Mouse (Mus musculus) E14TG2a.4 (cell line): Measurements from ENCODE around the gene Gm29666.

ENCODE experiments used
- CTCF ChIP-seq: conservative IDR thresholded peaks from 2 replicates; pipeline ENCODE4 v1.5.1; 2014; ENCODE audit warnings: low read length
- NANOG ChIP-seq: IDR thresholded peaks from 2 replicates; pipeline ENCODE4 v1.6.1; 2014; ENCODE audit warnings: borderline replicate concordance, low read length, mixed read lengths
- POU5F1 ChIP-seq: IDR thresholded peaks from 2 replicates; pipeline ENCODE4 v1.6.1; 2014; ENCODE audit warnings: low read length, borderline replicate concordance

DNA sequence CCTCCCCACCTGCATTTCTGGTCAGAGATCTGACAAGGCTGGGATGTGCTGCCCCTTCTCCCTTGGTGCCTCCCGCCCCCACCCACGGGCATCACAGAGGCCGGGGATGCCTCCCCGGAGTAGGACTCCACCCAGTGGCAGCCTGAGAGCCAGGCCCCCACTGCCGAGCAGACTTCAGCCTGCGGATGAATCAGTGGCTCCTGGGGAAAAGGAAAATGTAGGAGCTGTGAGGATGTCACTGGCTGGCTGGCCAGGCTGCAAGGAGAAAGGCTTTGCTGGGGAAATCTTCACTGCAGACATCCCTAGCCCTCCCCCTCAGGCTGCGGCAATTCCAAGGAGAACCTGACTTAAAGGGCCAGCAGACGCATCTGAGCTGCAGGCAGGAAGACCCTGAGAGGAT lies 40.9 kb upstream of the Gm29666 start:
- no peak for TF ChIP-seq CTCF
- TF ChIP-seq POU5F1 = no peak
- no peak for TF ChIP-seq NANOG
